Mouse (Mus musculus) adrenal gland (tissue): Measurements from ENCODE around the gene Asb16.
"Not testable (repeated sequence)": the region's sequence is repeated elsewhere in the genome, so short reads cannot be mapped to it uniquely, and the experiment has no call there.

ENCODE experiments used
- intact Hi-C: fragments of 180-260 bp; cut with DNase I; formaldehyde crosslinking; loops from one replicate; pipeline ENCODE4 v1.15.1; 2025

Gene Asb16

GRCm38 (mm10) chr11:102240636-102241035 lies 27.9 kb upstream of the Asb16 start:
- intact Hi-C loops, result no loop called here

- intact Hi-C loops, result no loop called here
Measured at GRCm38 (mm10) chr11:102241246-102241645, 27.3 kb upstream of the Asb16 start.

GRCm38 (mm10) chr11:102241874-102242273 lies 26.7 kb upstream of the Asb16 start:
- intact Hi-C loops, result no loop called here

GRCm38 (mm10) chr11:102244926-102245449 lies 23.6 kb upstream of the Asb16 start:
- intact Hi-C loops, result no loop called here

- intact Hi-C loops, result no loop called here
Measured at GRCm38 (mm10) chr11:102245581-102246272, 22.8 kb upstream of the Asb16 start.

GRCm38 (mm10) chr11:102246273-102246635 lies 22.3 kb upstream of the Asb16 start:
- intact Hi-C loops, result no loop called here

GRCm38 (mm10) chr11:102246871-102247270 lies 21.7 kb upstream of the Asb16 start:
- intact Hi-C loops, result no loop called here

GRCm38 (mm10) chr11:102248630-102249230 lies 19.8 kb upstream of the Asb16 start, which contains the start of gene BC030867:
Gene BC030867, plus strand, starts transcription at chr11:102248882.
- intact Hi-C loops, result no loop called here

- intact Hi-C loops, result no loop called here
Measured at GRCm38 (mm10) chr11:102249351-102250090, 19.0 kb upstream of the Asb16 start.

- intact Hi-C loops, result no loop called here
Measured at GRCm38 (mm10) chr11:102257514-102257913, 11.0 kb upstream of the Asb16 start.

- intact Hi-C loops, result no loop called here
Measured at GRCm38 (mm10) chr11:102258095-102258494, 10.4 kb upstream of the Asb16 start.

- intact Hi-C loops, result no loop called here
Measured at GRCm38 (mm10) chr11:102258521-102258920, 10.0 kb upstream of the Asb16 start.

GRCm38 (mm10) chr11:102263211-102263610 lies 5.3 kb upstream of the Asb16 start:
- intact Hi-C loops, result loop anchor here (5.0 kb wide), 1 partner anchor 106 kb away; the partner anchor contains the start of gene Tmem101

GRCm38 (mm10) chr11:102265816-102266215 lies 2.7 kb upstream of the Asb16 start:
- intact Hi-C loops, result no loop called here

GRCm38 (mm10) chr11:102266631-102267355 lies 1.8 kb upstream of the Asb16 start:
- intact Hi-C loops, result no loop called here

GRCm38 (mm10) chr11:102267480-102267879 lies 1.1 kb upstream of the Asb16 start:
- intact Hi-C loops, result no loop called here

- intact Hi-C loops, result no loop called here
Measured at GRCm38 (mm10) chr11:102276411-102276915, 7.9 kb downstream of the Asb16 start.

GRCm38 (mm10) chr11:102277754-102278153 lies 9.2 kb downstream of the Asb16 start:
- intact Hi-C loops, result no loop called here

- intact Hi-C loops, result no loop called here
Measured at GRCm38 (mm10) chr11:102279595-102279994, 11.1 kb downstream of the Asb16 start.

- intact Hi-C loops, result not testable (repeated sequence)
Measured at GRCm38 (mm10) chr11:102280267-102280666, 11.7 kb downstream of the Asb16 start.

GRCm38 (mm10) chr11:102283922-102284321 lies 15.4 kb downstream of the Asb16 start:
- intact Hi-C loops, result no loop called here
